Mouse (Mus musculus) kidney, postnatal 0 days (tissue): ENCODE results near the gene Bbs9. TPM values are rescaled to one million over a fixed set of nuclear protein-coding genes. Genes with fewer than 3 reads are reported as not detected.

Experiments used
- ATAC-seq: fragments of 200-750 bp; cut with Nextera tagmentation; replicated peaks from 2 replicates; pipeline ENCODE4 v1.8.0; 2017; ENCODE audit warnings: low read depth, moderate number of reproducible peaks, moderate TSS enrichment, moderate library complexity; ENCODE audit not compliant: low FRiP score
- DNase-seq: peaks from one replicate; pipeline ENCODE4 v3.0.0-alpha.2; 2016; ENCODE audit warnings: low spot score
- H3K27ac ChIP-seq: fragments of 300-500 bp; sonication (generic); 2 replicates; pipeline ENCODE4 v1.5.1; 2014; ENCODE audit warnings: mild to moderate bottlenecking
- H3K27me3 ChIP-seq: fragments of 300-500 bp; sonication (generic); 2 replicates; pipeline ENCODE4 v1.6.1; 2014; ENCODE audit warnings: low read length, mixed read lengths; ENCODE audit not compliant: insufficient read depth
- H3K36me3 ChIP-seq: fragments of 300-500 bp; sonication (generic); 2 replicates; pipeline ENCODE4 v1.6.1; 2014; ENCODE audit warnings: low read length, mixed read lengths; ENCODE audit not compliant: insufficient read depth
- H3K4me1 ChIP-seq: fragments of 300-500 bp; sonication (generic); replicated peaks from 2 replicates; pipeline ENCODE4 v1.6.1; 2014; ENCODE audit warnings: antibody characterized with exemption, low read length, mixed read lengths; ENCODE audit not compliant: insufficient read depth
- H3K4me2 ChIP-seq: fragments of 300-500 bp; sonication (generic); 2 replicates; pipeline ENCODE4 v1.6.1; 2014; ENCODE audit warnings: mild to moderate bottlenecking, low read length, moderate library complexity, mixed read lengths
- H3K4me3 ChIP-seq: fragments of 300-500 bp; sonication (generic); replicated peaks from 2 replicates; pipeline ENCODE4 v1.5.1; 2014; ENCODE audit warnings: low read depth, low read length
- H3K9ac ChIP-seq: fragments of 300-500 bp; sonication (generic); 2 replicates; pipeline ENCODE4 v1.6.1; 2014; ENCODE audit warnings: low read depth, low read length
- H3K9me3 ChIP-seq: fragments of 300-500 bp; sonication (generic); replicated peaks from 2 replicates; pipeline ENCODE4 v1.6.1; 2016; ENCODE audit warnings: low read length, inconsistent platforms, mixed read lengths
- CTCF ChIP-seq: IDR thresholded peaks from 2 replicates; pipeline ENCODE4 v1.5.1; 2016; ENCODE audit warnings: antibody characterized with exemption, low read depth, mild to moderate bottlenecking, moderate library complexity
- WGBS: fragments of 180-500 bp; shearing (Covaris S2); extraction: QIAGEN DNeasy Blood & Tissue Kit; methylation state at CpG from one replicate; pipeline ENCODE4 v1.1.7; 2014; 5-methylcytosine and 5-hydroxymethylcytosine counted together
- polyA plus RNA-seq: library from polyadenylated mRNA; unstranded; fragments of >200 nt; fragmentation: Nextera tagmentation; extraction: Ambion mirVana; gene quantifications from 2 replicates; pipeline ENCODE4 v1.2.1, GENCODE M21; 2015

Gene Bbs9
- polyA plus RNA-seq, 1 experiment from 2014 or later, result 10.1 TPM

DNA sequence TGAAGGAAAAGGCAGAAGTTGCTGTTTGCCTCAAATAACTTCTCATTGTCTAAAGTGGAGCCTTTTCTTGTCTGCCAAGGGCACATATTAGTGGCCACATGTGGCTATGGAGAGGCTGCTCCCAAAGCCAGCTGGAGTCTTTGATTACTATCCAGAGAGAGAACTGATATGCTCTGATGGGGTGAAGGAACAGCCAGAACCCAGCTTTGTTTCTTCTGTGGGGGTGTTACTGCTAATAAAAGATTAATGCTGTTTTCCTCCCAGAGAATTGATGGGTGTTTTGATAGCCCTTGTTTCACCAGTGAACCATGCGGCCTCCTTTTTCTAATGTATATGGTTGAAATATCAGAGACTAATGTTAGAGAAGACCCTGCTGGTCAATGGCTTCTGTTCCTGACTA lies 47.9 kb downstream of the Bbs9 start:
- H3K27ac ChIP-seq, result no peak overlapping the region
- H3K9me3 ChIP-seq, result no peaks in the 10 kb centered on the region; the same call in 1 of the 2 replicates
- TF ChIP-seq CTCF, result no peak
- ATAC-seq (no peak), DNase-seq (peak; percentile 68)
- no peak overlapping the region for H3K4me2 ChIP-seq
- H3K9ac ChIP-seq, result no peak overlapping the region
- no peaks in the 10 kb centered on the region for H3K27me3 ChIP-seq
- H3K4me3 ChIP-seq, result no peak overlapping the region
- no peaks in the 10 kb centered on the region for H3K36me3 ChIP-seq
- 24% methylated on average over 1 of the region's 1 CpGs for WGBS
- no peaks in the 10 kb centered on the region for H3K4me1 ChIP-seq

GRCm38 (mm10) chr9:22530734-22531489 lies 55.4 kb downstream of the Bbs9 start:
- H3K27ac ChIP-seq, result no peak overlapping the region
- no peak for ATAC-seq
- H3K27me3 ChIP-seq, result no peaks in the 10 kb centered on the region
- no peaks in the 10 kb centered on the region for H3K36me3 ChIP-seq
- no peak overlapping the region for H3K4me3 ChIP-seq
- WGBS, result 92% methylated on average over 3 of the region's 3 CpGs
- TF ChIP-seq CTCF, result no peak
- no peak overlapping the region for H3K9ac ChIP-seq
- H3K9me3 ChIP-seq, result no peaks in the 10 kb centered on the region
- H3K4me1 ChIP-seq, result no peaks in the 10 kb centered on the region
- no peak for DNase-seq
- no peak overlapping the region for H3K4me2 ChIP-seq

DNA sequence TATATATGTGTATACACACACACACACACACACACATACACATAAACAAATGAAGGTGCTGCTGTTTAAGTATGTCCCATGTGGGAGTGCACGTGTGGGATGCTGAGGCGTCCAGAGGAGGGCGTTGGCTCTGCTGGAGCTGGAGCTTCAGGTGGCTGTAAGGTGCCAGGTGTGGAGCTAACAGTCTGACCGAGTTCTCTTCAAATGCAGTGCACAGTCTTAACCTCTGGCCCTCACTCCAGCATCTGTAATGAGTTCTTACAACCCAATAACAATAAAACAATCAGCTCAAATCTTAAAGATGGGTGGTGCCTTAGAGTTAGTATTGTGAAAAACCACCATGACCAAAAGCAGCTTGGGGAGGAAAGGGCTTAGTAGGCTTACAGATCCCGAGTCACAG lies 56.6 kb downstream of the Bbs9 start:
- Histone ChIP-seq H3K27me3 (no peaks in the 10 kb centered on the region), H3K9ac (no peak overlapping the region), H3K4me2 (no peak overlapping the region), H3K36me3 (no peaks in the 10 kb centered on the region), H3K9me3 (no peaks in the 10 kb centered on the region), H3K4me1 (no peaks in the 10 kb centered on the region), H3K27ac (no peak overlapping the region), H3K4me3 (no peak overlapping the region)
- DNase-seq (no peak), ATAC-seq (no peak)
- WGBS, result 62% methylated on average over 5 of the region's 5 CpGs
- TF ChIP-seq CTCF, result no peak

DNA sequence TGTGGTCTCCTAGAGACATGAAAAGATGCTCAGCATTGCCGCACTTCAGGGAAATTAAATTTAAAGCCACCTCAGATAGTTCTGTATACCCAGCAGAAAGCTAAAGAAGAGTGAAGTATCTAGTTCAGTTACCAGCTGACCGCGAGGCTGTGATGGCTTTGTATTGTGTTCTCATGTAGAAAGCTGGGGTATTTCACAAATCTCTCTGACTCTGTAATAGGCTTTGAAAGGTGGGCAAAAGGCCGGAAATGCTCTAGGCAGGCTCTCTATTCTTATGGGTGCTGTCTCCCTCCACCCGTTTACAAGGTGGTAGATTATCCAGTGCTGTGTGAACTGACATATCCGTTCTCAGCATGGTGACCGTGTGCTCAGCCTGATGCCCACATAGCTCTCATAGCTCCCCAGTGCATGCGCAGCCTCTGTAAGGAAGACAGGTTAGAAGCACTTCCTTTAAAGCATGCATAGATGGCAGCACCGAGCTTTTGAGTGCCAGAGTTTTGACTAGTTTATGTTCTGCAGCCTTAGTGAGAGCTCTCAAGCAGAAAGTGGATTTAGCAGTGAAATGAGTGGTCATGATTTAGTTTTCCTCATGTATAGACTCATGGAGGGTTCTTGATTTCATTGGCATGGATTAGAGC lies 57.4 kb downstream of the Bbs9 start:
- peak; percentile 75 for TF ChIP-seq CTCF
- no peaks in the 10 kb centered on the region for H3K36me3 ChIP-seq
- no peaks in the 10 kb centered on the region for H3K27me3 ChIP-seq
- H3K4me2 ChIP-seq, result no peak overlapping the region
- no peaks in the 10 kb centered on the region for H3K9me3 ChIP-seq
- DNase-seq, result peak; percentile 85
- H3K27ac ChIP-seq, result no peak overlapping the region
- no peak overlapping the region for H3K4me3 ChIP-seq
- H3K4me1 ChIP-seq, result no peaks in the 10 kb centered on the region
- no peak overlapping the region for H3K9ac ChIP-seq
- ATAC-seq, result peak; percentile 65; the same call in 1 of the 2 replicates
- WGBS, result 49% methylated on average over 9 of the region's 9 CpGs

DNA sequence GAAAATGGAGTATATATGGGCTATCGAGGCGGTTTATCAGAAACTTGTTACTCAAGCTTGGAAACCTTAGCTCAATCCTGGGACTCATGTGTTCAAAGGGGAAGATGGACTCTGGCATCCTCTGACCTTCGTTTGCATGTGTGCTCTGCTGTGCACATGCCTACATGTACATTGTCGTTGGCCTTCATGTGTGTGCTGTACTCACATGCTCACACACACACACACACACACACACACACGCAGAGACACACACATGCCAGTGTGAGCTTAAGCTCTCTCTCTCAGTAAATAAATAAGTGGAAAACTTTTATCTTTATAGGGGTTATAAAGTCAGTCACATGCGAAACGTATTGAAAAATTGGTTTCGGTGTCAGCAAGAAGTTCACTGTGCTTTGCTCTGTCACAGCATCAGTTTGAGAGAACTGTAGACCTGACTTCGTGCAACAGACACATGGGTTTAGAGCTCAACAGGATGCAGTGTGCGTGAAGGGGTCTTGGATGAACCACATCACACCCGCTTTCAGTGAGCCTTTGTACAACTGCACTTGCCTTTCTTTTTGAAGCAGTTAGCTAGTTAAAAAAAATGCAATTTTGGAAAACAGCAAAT lies 62.4 kb downstream of the Bbs9 start:
- H3K4me2 ChIP-seq, result no peak overlapping the region
- WGBS, result 87% methylated on average over 11 of the region's 11 CpGs
- ATAC-seq, result no peak

GRCm38 (mm10) chr9:22539546-22539945 lies 64.0 kb downstream of the Bbs9 start:
- Histone ChIP-seq H3K27me3 (no peaks in the 10 kb centered on the region), H3K36me3 (no peaks in the 10 kb centered on the region), H3K27ac (no peak overlapping the region), H3K4me2 (no peak overlapping the region), H3K9me3 (no peaks in the 10 kb centered on the region), H3K9ac (no peak overlapping the region), H3K4me1 (no peaks in the 10 kb centered on the region), H3K4me3 (no peak overlapping the region)
- TF ChIP-seq CTCF, result no peak
- WGBS, result 83% methylated on average over 4 of the region's 4 CpGs
- DNase-seq (no peak), ATAC-seq (no peak)

More for the DNA sequence above, 62.4 kb downstream of the Bbs9 start:
- Histone ChIP-seq H3K4me3 (no peak overlapping the region), H3K4me1 (no peaks in the 10 kb centered on the region), H3K27me3 (no peaks in the 10 kb centered on the region), H3K9me3 (no peaks in the 10 kb centered on the region), H3K9ac (no peak overlapping the region), H3K27ac (no peak overlapping the region), H3K36me3 (no peaks in the 10 kb centered on the region)
- no peak for TF ChIP-seq CTCF
- DNase-seq, result no peak
